Mouse (Mus musculus): ENCODE data around the gene Gm10912. TPM values are rescaled to one million over a fixed set of nuclear protein-coding genes. Genes with fewer than 3 reads are reported as not detected.
A peak's percentile ranks its signal among the peaks of the same experiment; 100 is the strongest.
"Not testable (repeated sequence)": the region's sequence is repeated elsewhere in the genome, so short reads cannot be mapped to it uniquely, and the experiment has no call there.

Gm10912 gene
- polyA plus RNA-seq, 1 experiment from 2014 or later: not detected

DNA sequence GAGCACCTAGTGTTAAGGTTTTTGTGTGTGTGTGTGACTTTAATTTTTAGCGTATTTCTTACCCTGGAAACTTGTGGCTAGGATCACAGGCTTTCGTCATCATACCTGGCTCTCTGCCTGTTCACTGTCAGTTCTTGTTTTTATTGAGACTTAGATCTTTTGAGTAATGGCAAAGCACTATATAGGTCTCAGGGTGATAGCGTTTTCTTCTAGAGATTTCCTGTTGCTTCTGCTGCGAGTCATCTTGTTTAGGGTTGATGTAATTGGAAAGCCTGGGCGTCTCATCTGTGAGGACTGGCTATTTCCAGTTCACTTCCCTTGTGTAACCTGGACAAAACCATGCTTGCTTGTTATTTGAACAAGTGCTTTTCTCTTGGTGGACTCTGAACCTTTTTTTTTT, 24.0 kb upstream of the Gm10912 start:
- Histone ChIP-seq H3K9me3 (no peaks in the 10 kb centered on the region), H3K27me3 (no peaks in the 10 kb centered on the region), H3K4me1 (no peaks in the 10 kb centered on the region), H3K4me3 (no peak overlapping the region), H3K9ac (replicated peaks) (no peak overlapping the region), H3K27ac (replicated peaks) (no peak overlapping the region), H3K4me2 (replicated peaks) (no peak overlapping the region), H3K36me3 (peaks cover 42% of the 10 kb centered on the region)
- WGBS: 90% methylated on average over 5 of the region's 5 CpGs
- ATAC-seq (ENCODE audit: low FRiP score, low read depth): no peak

DNA sequence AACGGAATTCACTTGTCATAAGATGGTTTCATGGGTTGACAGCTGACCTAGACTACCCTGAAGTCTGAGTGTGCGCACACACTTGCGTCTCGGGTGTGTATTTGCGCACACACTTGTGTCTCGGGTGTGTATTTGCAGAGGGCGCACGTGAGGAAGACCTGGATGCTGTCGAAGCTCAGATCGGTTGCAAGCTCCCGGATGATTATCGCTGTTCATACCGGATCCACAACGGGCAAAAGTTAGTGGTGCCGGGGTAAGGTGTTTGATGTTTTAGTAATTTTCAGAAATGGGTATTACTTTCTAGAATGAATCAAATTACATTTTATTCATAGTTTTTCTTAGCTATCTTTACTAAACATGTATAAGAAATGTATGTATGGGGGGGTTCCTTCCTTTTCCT, 22.9 kb upstream of the Gm10912 start:
- no peak for ATAC-seq (ENCODE audit: low FRiP score, low read depth)
- WGBS: 93% methylated on average over 15 of the region's 15 CpGs
- H3K4me1 ChIP-seq: no peaks in the 10 kb centered on the region
- H3K9ac ChIP-seq (replicated peaks): no peak overlapping the region
- no peak overlapping the region for H3K4me3 ChIP-seq
- H3K27me3 ChIP-seq: no peaks in the 10 kb centered on the region
- peaks cover 33% of the 10 kb centered on the region for H3K36me3 ChIP-seq
- H3K4me2 ChIP-seq (replicated peaks): no peak overlapping the region
- no peaks in the 10 kb centered on the region for H3K9me3 ChIP-seq
- H3K27ac ChIP-seq (replicated peaks): no peak overlapping the region

GRCm38 (mm10) chr2:104043624-104044478, 21.8 kb upstream of the Gm10912 start:
- H3K9ac ChIP-seq (replicated peaks): no peak overlapping the region
- no peak overlapping the region for H3K27ac ChIP-seq (replicated peaks)
- no peaks in the 10 kb centered on the region for H3K27me3 ChIP-seq
- ATAC-seq (ENCODE audit: low FRiP score, low read depth): no peak
- H3K9me3 ChIP-seq: no peaks in the 10 kb centered on the region
- no peaks in the 10 kb centered on the region for H3K4me1 ChIP-seq
- H3K4me2 ChIP-seq (replicated peaks): no peak overlapping the region
- H3K36me3 ChIP-seq: peaks cover 33% of the 10 kb centered on the region
- no peak overlapping the region for H3K4me3 ChIP-seq
- WGBS: 39% methylated on average over 5 of the region's 5 CpGs

GRCm38 (mm10) chr2:104044479-104045080, 21.0 kb upstream of the Gm10912 start:
- Histone ChIP-seq H3K9ac (replicated peaks) (no peak overlapping the region), H3K4me3 (no peak overlapping the region), H3K4me1 (no peaks in the 10 kb centered on the region), H3K27me3 (no peaks in the 10 kb centered on the region), H3K9me3 (no peaks in the 10 kb centered on the region), H3K27ac (replicated peaks) (no peak overlapping the region), H3K36me3 (peaks cover 27% of the 10 kb centered on the region), H3K4me2 (replicated peaks) (no peak overlapping the region)
- 79% methylated on average over 1 of the region's 1 CpGs for WGBS
- ATAC-seq (ENCODE audit: low FRiP score, low read depth): no peak

- H3K4me1 ChIP-seq: no peaks in the 10 kb centered on the region
- no peak overlapping the region for H3K27ac ChIP-seq (replicated peaks)
- H3K27me3 ChIP-seq: no peaks in the 10 kb centered on the region
- H3K36me3 ChIP-seq: peaks cover 42% of the 10 kb centered on the region
- no peak overlapping the region for H3K9ac ChIP-seq (replicated peaks)
- no peak for ATAC-seq (ENCODE audit: low FRiP score, low read depth)
- H3K4me3 ChIP-seq: no peak overlapping the region
- WGBS: 97% methylated on average over 1 of the region's 1 CpGs
- no peaks in the 10 kb centered on the region for H3K9me3 ChIP-seq
- no peak overlapping the region for H3K4me2 ChIP-seq (replicated peaks)
Observed at GRCm38 (mm10) chr2:104058381-104058780, 7.2 kb upstream of the Gm10912 start.

GRCm38 (mm10) chr2:104058954-104059353, 6.7 kb upstream of the Gm10912 start:
- Histone ChIP-seq H3K9ac (replicated peaks) (no peak overlapping the region), H3K9me3 (no peaks in the 10 kb centered on the region), H3K4me1 (no peaks in the 10 kb centered on the region), H3K27ac (replicated peaks) (no peak overlapping the region), H3K27me3 (no peaks in the 10 kb centered on the region), H3K36me3 (peaks cover 38% of the 10 kb centered on the region), H3K4me2 (replicated peaks) (no peak overlapping the region), H3K4me3 (no peak overlapping the region)
- ATAC-seq (ENCODE audit: low FRiP score, low read depth): no peak
- WGBS: 93% methylated on average over 4 of the region's 4 CpGs

GRCm38 (mm10) chr2:104059786-104060185, 5.8 kb upstream of the Gm10912 start:
- no peak for ATAC-seq (ENCODE audit: low FRiP score, low read depth)
- 77% methylated on average over 10 of the region's 10 CpGs for WGBS
- no peak overlapping the region for H3K4me2 ChIP-seq (replicated peaks)
- peaks cover 30% of the 10 kb centered on the region for H3K36me3 ChIP-seq
- H3K27me3 ChIP-seq: no peaks in the 10 kb centered on the region
- H3K9ac ChIP-seq (replicated peaks): no peak overlapping the region
- no peak overlapping the region for H3K4me3 ChIP-seq
- H3K9me3 ChIP-seq: no peaks in the 10 kb centered on the region
- H3K4me1 ChIP-seq: no peaks in the 10 kb centered on the region
- no peak overlapping the region for H3K27ac ChIP-seq (replicated peaks)

DNA sequence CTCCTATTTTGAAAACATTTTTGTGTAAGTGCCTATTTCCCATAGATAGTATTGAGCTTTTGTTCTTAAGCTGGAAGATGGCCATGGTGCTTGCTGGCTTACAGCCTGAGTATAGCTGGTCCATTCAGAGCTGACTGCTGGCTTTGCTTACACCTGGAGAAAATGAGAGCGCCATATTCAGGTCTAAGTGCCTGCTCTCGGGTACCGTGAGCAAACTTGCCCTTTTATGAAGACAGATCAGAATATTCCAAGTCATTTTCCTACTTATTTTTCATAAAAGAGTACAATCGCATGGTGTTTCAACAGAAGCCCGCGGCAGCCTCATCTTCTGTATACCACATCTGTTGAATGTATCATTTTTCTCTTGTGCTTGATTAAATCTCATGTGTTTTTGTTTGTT, 4.6 kb upstream of the Gm10912 start:
- no peaks in the 10 kb centered on the region for H3K4me1 ChIP-seq
- H3K36me3 ChIP-seq: peaks cover 22% of the 10 kb centered on the region
- H3K27ac ChIP-seq (replicated peaks): no peak overlapping the region
- no peak for ATAC-seq (ENCODE audit: low FRiP score, low read depth)
- H3K27me3 ChIP-seq: no peaks in the 10 kb centered on the region
- H3K4me3 ChIP-seq: no peak overlapping the region
- 98% methylated on average over 6 of the region's 6 CpGs for WGBS
- H3K9ac ChIP-seq (replicated peaks): no peak overlapping the region
- H3K4me2 ChIP-seq (replicated peaks): no peak overlapping the region
- no peaks in the 10 kb centered on the region for H3K9me3 ChIP-seq

- Histone ChIP-seq H3K9me3 (no peaks in the 10 kb centered on the region), H3K36me3 (peaks cover 22% of the 10 kb centered on the region), H3K4me1 (no peaks in the 10 kb centered on the region), H3K4me3 (no peak overlapping the region), H3K27me3 (no peaks in the 10 kb centered on the region), H3K27ac (replicated peaks) (no peak overlapping the region), H3K4me2 (replicated peaks) (no peak overlapping the region), H3K9ac (replicated peaks) (no peak overlapping the region)
- ATAC-seq (ENCODE audit: low FRiP score, low read depth): no peak
Observed at GRCm38 (mm10) chr2:104062665-104063064, 3.0 kb upstream of the Gm10912 start.

- H3K36me3 ChIP-seq: peaks cover 17% of the 10 kb centered on the region
- no peaks in the 10 kb centered on the region for H3K27me3 ChIP-seq
- 88% methylated on average over 2 of the region's 2 CpGs for WGBS
- H3K27ac ChIP-seq (replicated peaks): no peak overlapping the region
- no peak for ATAC-seq (ENCODE audit: low FRiP score, low read depth)
- no peaks in the 10 kb centered on the region for H3K4me1 ChIP-seq
- H3K4me2 ChIP-seq (replicated peaks): no peak overlapping the region
- no peak overlapping the region for H3K9ac ChIP-seq (replicated peaks)
- no peaks in the 10 kb centered on the region for H3K9me3 ChIP-seq
- no peak overlapping the region for H3K4me3 ChIP-seq
Observed at GRCm38 (mm10) chr2:104064152-104064551, 1.5 kb upstream of the Gm10912 start.

GRCm38 (mm10) chr2:104068450-104068849, 2.8 kb downstream of the Gm10912 start, which contains the start of gene Gm10799:
TSS of gene Gm10799 (minus strand) at chr2:104068550.
- WGBS: 93% methylated on average over 7 of the region's 7 CpGs
- not testable (repeated sequence) for H3K9ac ChIP-seq (replicated peaks); H3K9me3 ChIP-seq; ATAC-seq (ENCODE audit: low FRiP score, low read depth); H3K27me3 ChIP-seq; H3K4me1 ChIP-seq; H3K36me3 ChIP-seq; H3K4me3 ChIP-seq; H3K4me2 ChIP-seq (replicated peaks); H3K27ac ChIP-seq (replicated peaks)

GRCm38 (mm10) chr2:104069704-104070185, 4.1 kb downstream of the Gm10912 start, which contains the start of gene Cd59b:
TSS of gene Cd59b (plus strand) at chr2:104069849.
- peaks cover 6% of the 10 kb centered on the region; the same call in 1 of the 2 replicates for H3K4me1 ChIP-seq
- WGBS: 10% methylated on average over 13 of the region's 13 CpGs
- H3K9ac ChIP-seq (replicated peaks): 0 out of 2 replicates have a peak within 1 kb of the TSS, but pooled peaks have one; percentile 28
- no peaks in the 10 kb centered on the region for H3K36me3 ChIP-seq
- peak; percentile 88 for ATAC-seq (ENCODE audit: low FRiP score, low read depth)
- H3K4me3 ChIP-seq: peak within 1 kb of the TSS; percentile 40
- H3K4me2 ChIP-seq (replicated peaks): peak within 1 kb of the TSS; percentile 56
- no peak within 1 kb of the TSS for H3K27ac ChIP-seq (replicated peaks)
- H3K9me3 ChIP-seq: no peaks in the 10 kb centered on the region
- H3K27me3 ChIP-seq: no peaks in the 10 kb centered on the region

Measured in midbrain, embryonic 12.5 days (tissue).